Mouse (Mus musculus): ENCODE results near the gene Zcchc18.

DNA sequence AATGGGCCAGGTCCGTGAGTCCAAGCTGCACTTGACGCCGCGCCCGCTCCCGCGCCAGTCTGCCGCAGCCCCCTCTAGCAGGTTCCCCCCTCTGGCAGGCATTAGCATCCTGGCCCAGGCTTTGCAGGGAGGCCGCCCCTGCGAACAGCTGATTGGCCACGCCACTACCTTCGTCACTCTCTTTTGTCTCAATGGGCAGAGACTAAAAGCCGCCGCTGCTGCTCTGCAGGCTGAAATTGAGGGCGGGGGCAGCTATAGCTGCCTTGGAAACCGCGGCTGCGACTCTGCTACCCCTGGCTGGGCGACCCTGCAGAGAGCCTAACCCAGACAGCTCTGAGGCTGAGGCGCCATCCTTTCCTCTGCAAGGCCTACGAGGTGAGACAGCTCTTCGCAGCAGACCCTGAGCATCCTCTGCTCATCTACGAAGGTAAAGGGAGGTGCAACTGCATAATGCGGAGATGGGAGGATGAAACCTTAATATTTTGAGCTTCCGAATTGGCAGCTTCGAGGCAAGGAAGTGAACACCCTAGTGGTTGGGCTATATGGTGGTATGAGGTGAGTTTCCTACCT lies at the start of gene Zcchc18:
- TF ChIP-seq ZMIZ1 (IDR thresholded peaks at IDR 0.05; ENCODE audit: low read depth, low read length) (no peak), NRF1 (IDR thresholded peaks at IDR 0.05; ENCODE audit: insufficient read depth, low read depth, low read length, poor library complexity, severe bottlenecking) (no peak), CTCF (IDR thresholded peaks at IDR 0.05 in 2 of 3, conservative IDR thresholded peaks at IDR 0.05 in 1 of 3; ENCODE audit: control insufficient read depth in 1 of 3, insufficient read depth in 1 of 3, low read depth in 2 of 3, low read length in 3 of 3, poor library complexity in 1 of 3, severe bottlenecking in 1 of 3) (no peak), SIN3A (IDR thresholded peaks at IDR 0.05; ENCODE audit: low read length) (no peak), GABPA (IDR thresholded peaks at IDR 0.05; ENCODE audit: low read depth, low read length) (no peak)

Measured in MEL (cell line).